In the genomic region with DNA sequence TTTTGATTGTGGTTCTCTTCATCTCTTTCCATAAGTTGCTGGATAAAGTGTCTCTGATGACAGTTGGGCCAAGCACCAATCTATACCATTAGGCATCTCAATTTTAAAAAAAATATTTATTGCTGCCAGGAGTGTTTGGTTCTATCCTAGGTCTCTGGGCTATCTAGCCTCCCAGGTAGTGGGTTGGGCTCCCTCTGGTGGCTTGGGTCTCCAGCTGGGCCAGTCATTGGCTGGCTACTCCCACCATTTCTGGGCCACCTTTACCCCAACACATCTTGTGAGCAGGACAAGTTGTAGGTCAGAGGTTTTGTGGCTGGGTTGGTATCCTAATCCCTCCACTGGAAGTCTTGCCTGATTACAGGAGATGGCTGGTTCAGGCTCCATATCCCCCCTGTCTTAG, we compare ENCODE assay signal across 8 mouse cellular contexts. TPM values are rescaled to one million over a fixed set of nuclear protein-coding genes. Genes with fewer than 3 reads are reported as not detected.
DNase-seq lines count a peak whose midpoint lies in the region; ATAC-seq lines count a peak whose summit lies in the region.
"Had no signal": no experiment of that assay in that cellular context is flagged by ENCODE, and none has a peak within 500 bp of the region (broad histone marks: within the 10 kb centered on the region; RNA-seq: fewer than 3 reads in every experiment).

No protein-coding gene starts in this region.

- peak overlapping the region; percentile 20; the same call in 1 of the 2 replicates for H3K27ac ChIP-seq in brown adipose tissue, adult 24 weeks (replicated peaks; ENCODE audit: low read depth, low read length)
- no peak overlapping the region for H3K27ac ChIP-seq in limb, embryonic 13.5 days
- H3K27ac ChIP-seq in stomach, embryonic 16.5 days (ENCODE audit: low read length) = no peak overlapping the region

- H3K4me1 ChIP-seq in brown adipose tissue, adult 24 weeks (ENCODE audit: control insufficient read depth, insufficient read depth, insufficient read length, low read length) = 0 out of 2 replicates have a peak, but pooled peaks cover 2% of the 10 kb centered on the region
- H3K4me1 ChIP-seq in limb, embryonic 13.5 days = peaks cover 15% of the 10 kb centered on the region
- H3K4me1 ChIP-seq in stomach, embryonic 16.5 days (ENCODE audit: control insufficient read depth, insufficient read depth, low read length) = peaks cover 14% of the 10 kb centered on the region

- H3K9me3 ChIP-seq in limb, embryonic 13.5 days = no peaks in the 10 kb centered on the region
- no peaks in the 10 kb centered on the region for H3K9me3 ChIP-seq in stomach, embryonic 16.5 days (replicated peaks; ENCODE audit: control insufficient read depth, low read length)

- no peaks in the 10 kb centered on the region for H3K36me3 ChIP-seq in limb, embryonic 13.5 days
- H3K36me3 ChIP-seq in stomach, embryonic 16.5 days (ENCODE audit: control insufficient read depth, insufficient read depth, low read length) = no peaks in the 10 kb centered on the region

- intact Hi-C loops in gastrocnemius, postnatal 36 days (cut with DNase I) = no loop called here

- ATAC-seq in limb, embryonic 13.5 days (ENCODE audit: low FRiP score, low read depth) = no peak
- ATAC-seq in stomach, embryonic 16.5 days (ENCODE audit: insufficient read depth, low FRiP score) = no peak

- H3K27me3 ChIP-seq in limb, embryonic 13.5 days = no peaks in the 10 kb centered on the region
- H3K27me3 ChIP-seq in stomach, embryonic 16.5 days (ENCODE audit: control insufficient read depth, insufficient read depth, low read length) = no peaks in the 10 kb centered on the region

- H3K4me2 ChIP-seq in limb, embryonic 13.5 days (replicated peaks) = peak overlapping the region; percentile 82
- H3K4me2 ChIP-seq in stomach, embryonic 16.5 days (ENCODE audit: low read depth, low read length) = peak overlapping the region; percentile 92; the same call in 1 of the 2 replicates

- DNase-seq in retina, postnatal 1 day = peak; percentile 9
- no peak for DNase-seq in retina, embryonic 14.5 days (ENCODE audit: low spot score)
- no peak for DNase-seq in gastrocnemius, postnatal 36 days
- DNase-seq in yolk sac, embryonic 10.5 days (ENCODE audit: low spot score) = no peak

- no peak overlapping the region; the same call in 1 of the 2 replicates for H3K9ac ChIP-seq in limb, embryonic 13.5 days
- H3K9ac ChIP-seq in stomach, embryonic 16.5 days (ENCODE audit: low read length) = no peak overlapping the region

- H3K4me3 ChIP-seq in brown adipose tissue, adult 24 weeks (ENCODE audit: insufficient read depth, low read depth, low read length) = peak overlapping the region; percentile 73; the same call in 1 of the 2 replicates
- no peak overlapping the region; the same call in 1 of the 2 replicates for H3K4me3 ChIP-seq in limb, embryonic 13.5 days
- no peak overlapping the region for H3K4me3 ChIP-seq in stomach, embryonic 16.5 days (replicated peaks; ENCODE audit: low read length)

RNA-seq across cellular contexts. Expression of gene Isoc2a, which starts 1.2 kb away (rescaled TPM):
- 55.3 and 59.3 TPM in 2 replicates for polyA plus RNA-seq in brown adipose tissue, adult 24 weeks (2012; ENCODE audit: insufficient read depth, insufficient read length, missing spikeins)
- polyA plus RNA-seq in limb, embryonic 13.5 days (2015; fragmentation: Nextera tagmentation; extraction: Ambion mirVana) = 1.2 and 1.3 TPM in 2 replicates
- 1.1 and 1.5 TPM in 2 replicates for polyA plus RNA-seq in stomach, embryonic 16.5 days (2015; fragmentation: Nextera tagmentation; extraction: Ambion mirVana)
- total RNA-seq in gastrocnemius, postnatal 36 days (2021) = 10 to 100 TPM; 21.0 to 28.3 TPM

RNA-seq across cellular contexts. Expression of gene Isoc2b, which starts 8.1 kb away (rescaled TPM):
- polyA plus RNA-seq in brown adipose tissue, adult 24 weeks (2012; ENCODE audit: insufficient read depth, insufficient read length, missing spikeins) = 19.1 and 36.2 TPM in 2 replicates
- 5.6 and 6.4 TPM in 2 replicates for polyA plus RNA-seq in limb, embryonic 13.5 days (2015; fragmentation: Nextera tagmentation; extraction: Ambion mirVana)
- polyA plus RNA-seq in stomach, embryonic 16.5 days (2015; fragmentation: Nextera tagmentation; extraction: Ambion mirVana) = 16.7 and 17.6 TPM in 2 replicates
- 1 to 10 TPM; 3.6 to 3.8 TPM for total RNA-seq in gastrocnemius, postnatal 36 days (2021)

RNA-seq across cellular contexts. Expression of gene Gm36210, which starts 28.1 kb away (rescaled TPM):
- not detected in 2 replicates for polyA plus RNA-seq in brown adipose tissue, adult 24 weeks (2012; ENCODE audit: insufficient read depth, insufficient read length, missing spikeins)
- not detected in 2 replicates for polyA plus RNA-seq in limb, embryonic 13.5 days (2015; fragmentation: Nextera tagmentation; extraction: Ambion mirVana)
- 0.10 TPM in 1 of 2 replicates, not detected in the other for polyA plus RNA-seq in stomach, embryonic 16.5 days (2015; fragmentation: Nextera tagmentation; extraction: Ambion mirVana)
- total RNA-seq in gastrocnemius, postnatal 36 days (2021) = under 1 TPM; 0.20 TPM
- polyA plus RNA-seq: lung, embryonic 16.5 days had no signal

RNA-seq across cellular contexts. Expression of gene Shisa7, which starts 33.7 kb away (rescaled TPM):
- 0.40 and 0.42 TPM in 2 replicates for polyA plus RNA-seq in brown adipose tissue, adult 24 weeks (2012; ENCODE audit: insufficient read depth, insufficient read length, missing spikeins)
- 0.17 and 0.33 TPM in 2 replicates for polyA plus RNA-seq in limb, embryonic 13.5 days (2015; fragmentation: Nextera tagmentation; extraction: Ambion mirVana)
- 0.26 and 0.49 TPM in 2 replicates for polyA plus RNA-seq in stomach, embryonic 16.5 days (2015; fragmentation: Nextera tagmentation; extraction: Ambion mirVana)
- total RNA-seq in gastrocnemius, postnatal 36 days (2021) = not detected

RNA-seq across cellular contexts. Expression of gene Zfp628, which starts 36.8 kb away (rescaled TPM):
- polyA plus RNA-seq in brown adipose tissue, adult 24 weeks (2012; ENCODE audit: insufficient read depth, insufficient read length, missing spikeins) = 3.2 and 3.4 TPM in 2 replicates
- polyA plus RNA-seq in limb, embryonic 13.5 days (2015; fragmentation: Nextera tagmentation; extraction: Ambion mirVana) = 4.2 and 4.3 TPM in 2 replicates
- 2.1 and 2.3 TPM in 2 replicates for polyA plus RNA-seq in stomach, embryonic 16.5 days (2015; fragmentation: Nextera tagmentation; extraction: Ambion mirVana)
- total RNA-seq in gastrocnemius, postnatal 36 days (2021) = 1 to 10 TPM; 8.9 TPM

Comparison
In these comparisons a context has a peak if more than half of its experiments do, and no peak if none do; other contexts are left out.
1. RNA of gene Isoc2a, which starts 1.2 kb away (polyA plus RNA-seq): 55.3 to 59.3 TPM in brown adipose tissue, adult 24 weeks; 1.1 to 1.5 TPM in stomach, embryonic 16.5 days and 1.2 to 1.3 TPM in limb, embryonic 13.5 days; every median in the first group is over 10 times any median in the second.